Mouse (Mus musculus) embryonic facial prominence, embryonic 11.5 days (tissue): ENCODE measurements at regions not wholly inside any gene's neighbourhood (a gene's known extent, or its start where the extent isn't known, plus 50 kb on each side); places are given as distances from the start of the nearest gene placed in this dataset.
A peak's percentile ranks its signal among the peaks of the same experiment; 100 is the strongest.

ENCODE experiments used
- ATAC-seq: fragments of 200-750 bp; cut with Nextera tagmentation; replicated peaks from 2 replicates; pipeline ENCODE4 v1.8.0; 2017; ENCODE audit warnings: low read depth; ENCODE audit not compliant: insufficient number of reproducible peaks, low FRiP score, low TSS enrichment
- DNase-seq: peaks from one replicate; pipeline ENCODE4 v3.0.0-alpha.2; 2015; ENCODE audit warnings: low spot score
- H3K27ac ChIP-seq: fragments of 300-500 bp; sonication (generic); replicated peaks from 2 replicates; pipeline ENCODE4 v1.5.1; 2014; ENCODE audit warnings: mild to moderate bottlenecking, low read depth, low read length, control low read depth
- H3K27me3 ChIP-seq: fragments of 300-500 bp; sonication (generic); 2 replicates; pipeline ENCODE4 v1.6.1; 2014; ENCODE audit warnings: mild to moderate bottlenecking, low read length, moderate library complexity, mixed read lengths; ENCODE audit not compliant: control insufficient read depth, insufficient read depth
- H3K36me3 ChIP-seq: fragments of 300-500 bp; sonication (generic); replicated peaks from 2 replicates; pipeline ENCODE4 v1.6.1; 2014; ENCODE audit warnings: low read depth, mild to moderate bottlenecking, low read length, moderate library complexity, mixed read lengths; ENCODE audit not compliant: control insufficient read depth, insufficient read depth
- H3K4me1 ChIP-seq: fragments of 300-500 bp; sonication (generic); 2 replicates; pipeline ENCODE4 v1.6.1; 2014; ENCODE audit warnings: low read length, mixed read lengths; ENCODE audit not compliant: control insufficient read depth, insufficient read depth
- H3K4me2 ChIP-seq: fragments of 300-500 bp; sonication (generic); 2 replicates; pipeline ENCODE4 v1.6.1; 2014; ENCODE audit warnings: low read depth, mild to moderate bottlenecking, control low read depth, low read length, moderate library complexity
- H3K4me3 ChIP-seq: fragments of 300-500 bp; sonication (generic); 2 replicates; pipeline ENCODE4 v1.5.1; 2014; ENCODE audit warnings: low read depth, low read length, control low read depth
- H3K9ac ChIP-seq: fragments of 300-500 bp; sonication (generic); replicated peaks from 2 replicates; pipeline ENCODE4 v1.6.1; 2014; ENCODE audit warnings: mild to moderate bottlenecking, control low read depth, low read length
- H3K9me3 ChIP-seq: fragments of 300-500 bp; sonication (generic); replicated peaks from 2 replicates; pipeline ENCODE4 v1.6.1; 2016; ENCODE audit warnings: mild to moderate bottlenecking, low read length, inconsistent platforms, mixed read lengths; ENCODE audit not compliant: control insufficient read depth
- WGBS: fragments of 180-500 bp; shearing (Covaris S2); extraction: QIAGEN DNeasy Blood & Tissue Kit; methylation state at CpG from one replicate; pipeline ENCODE4 v1.1.7; 2014; 5-methylcytosine and 5-hydroxymethylcytosine counted together

DNA sequence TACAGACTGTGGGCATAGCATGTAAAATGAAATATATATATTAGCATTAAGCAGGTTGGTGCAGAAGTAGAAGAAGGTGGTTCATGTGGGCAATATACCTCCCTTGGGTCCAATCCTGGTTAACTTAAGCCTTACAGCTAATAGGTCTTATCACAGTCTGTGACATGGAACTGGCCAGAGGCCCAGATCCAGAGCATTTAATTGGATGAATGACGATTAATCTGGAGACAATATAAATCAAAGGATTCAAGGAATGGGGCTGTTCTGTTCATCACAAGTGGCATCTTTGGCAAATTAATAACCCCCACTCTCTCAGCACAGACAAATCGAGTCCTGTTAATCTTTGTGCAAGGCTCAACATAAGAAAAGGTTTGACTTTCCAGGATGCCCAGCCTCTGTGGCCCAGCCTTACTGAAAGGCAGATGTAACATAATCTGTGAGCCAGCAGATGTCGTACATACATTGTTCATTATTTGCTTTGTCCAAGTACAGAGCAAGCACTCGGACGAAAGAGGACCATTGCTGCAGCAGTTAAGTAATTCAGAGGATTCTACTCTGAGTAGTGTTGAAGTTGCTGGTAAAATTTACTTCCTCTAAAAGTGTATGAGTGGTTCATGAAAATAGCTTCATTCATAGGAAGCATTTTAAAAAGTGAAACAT is 2073.2 kb downstream of the 9330182O14Rik start:
- Histone ChIP-seq H3K4me1 (no peaks in the 10 kb centered on the region), H3K9ac (no peak overlapping the region), H3K4me2 (no peak overlapping the region), H3K27ac (no peak overlapping the region), H3K4me3 (no peak overlapping the region), H3K36me3 (no peaks in the 10 kb centered on the region), H3K9me3 (no peaks in the 10 kb centered on the region), H3K27me3 (no peaks in the 10 kb centered on the region)
- 56% methylated on average over 5 of the region's 5 CpGs for WGBS
- DNase-seq = peak; percentile 37
- no peak for ATAC-seq

DNA sequence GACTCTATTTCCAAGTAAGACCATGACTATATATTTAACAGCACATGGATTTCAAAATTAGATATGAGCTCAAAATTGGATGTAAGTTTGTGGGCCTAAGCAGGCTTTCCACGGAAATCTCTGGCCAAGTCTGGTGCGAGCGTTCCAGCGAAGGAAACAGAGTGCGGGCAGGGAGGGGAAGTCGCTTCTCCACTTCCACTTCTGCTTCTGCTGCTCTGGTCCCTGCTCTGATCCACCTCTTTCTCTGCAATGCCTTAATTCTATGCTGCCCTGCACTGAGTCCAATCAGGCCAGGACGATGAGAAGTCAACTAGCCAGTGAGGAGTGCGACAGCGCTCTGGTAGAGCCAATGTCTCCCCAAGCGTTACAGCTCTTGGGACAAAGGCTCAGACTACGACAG is 2085.3 kb downstream of the 9330182O14Rik start:
- no peak overlapping the region for H3K27ac ChIP-seq
- no peaks in the 10 kb centered on the region for H3K36me3 ChIP-seq
- ATAC-seq (no peak), DNase-seq (no peak)
- H3K27me3 ChIP-seq = no peaks in the 10 kb centered on the region
- H3K4me2 ChIP-seq = no peak overlapping the region
- H3K4me3 ChIP-seq = no peak overlapping the region
- H3K4me1 ChIP-seq = no peaks in the 10 kb centered on the region
- no peaks in the 10 kb centered on the region for H3K9me3 ChIP-seq
- H3K9ac ChIP-seq = no peak overlapping the region
- 90% methylated on average over 11 of the region's 11 CpGs for WGBS

DNA sequence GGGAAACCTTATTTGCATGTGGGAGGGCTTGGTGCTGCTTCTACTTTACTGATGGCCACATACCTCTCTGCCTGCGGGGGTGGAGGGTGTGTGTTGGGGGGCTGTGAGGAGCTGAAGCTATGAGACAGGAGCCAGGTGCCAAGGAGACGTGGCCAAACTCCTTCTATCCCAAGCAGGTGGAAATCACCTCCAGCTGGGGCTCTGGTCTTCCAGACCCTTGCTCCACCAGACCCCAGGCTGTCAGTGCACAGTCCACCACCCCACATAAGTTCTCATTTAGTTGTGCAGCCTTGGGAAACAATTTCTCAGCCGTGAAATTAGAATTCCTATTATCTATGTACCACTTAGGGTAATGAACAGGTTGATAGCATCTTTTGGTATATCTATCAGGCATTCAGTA is 2085.8 kb downstream of the 9330182O14Rik start:
- ATAC-seq (no peak), DNase-seq (no peak)
- H3K4me3 ChIP-seq = no peak overlapping the region
- WGBS = 74% methylated on average over 3 of the region's 3 CpGs
- no peaks in the 10 kb centered on the region for H3K4me1 ChIP-seq
- no peaks in the 10 kb centered on the region for H3K36me3 ChIP-seq
- no peaks in the 10 kb centered on the region for H3K9me3 ChIP-seq
- no peak overlapping the region for H3K9ac ChIP-seq
- no peak overlapping the region for H3K4me2 ChIP-seq
- H3K27me3 ChIP-seq = no peaks in the 10 kb centered on the region
- H3K27ac ChIP-seq = no peak overlapping the region

DNA sequence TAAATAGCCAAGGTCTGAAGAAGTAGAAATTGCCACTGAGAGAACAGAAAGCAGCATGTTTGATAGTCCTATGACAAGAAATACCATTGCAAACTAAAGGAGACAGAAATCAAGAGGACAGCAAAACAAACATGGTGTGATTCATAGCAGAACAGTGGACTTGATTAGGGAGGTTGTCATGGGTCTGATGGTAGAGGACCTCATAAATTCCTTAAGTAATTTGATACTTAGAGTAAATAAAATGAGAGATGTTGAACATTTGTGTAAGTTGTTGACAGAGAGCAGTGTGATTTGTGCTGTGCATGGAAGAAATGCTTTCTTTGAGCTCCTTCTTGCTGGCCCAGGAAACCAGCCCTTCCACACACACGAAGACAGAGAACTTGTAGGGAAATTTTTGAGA is 2090.8 kb downstream of the 9330182O14Rik start:
- Histone ChIP-seq H3K27me3 (no peaks in the 10 kb centered on the region), H3K9me3 (no peaks in the 10 kb centered on the region), H3K4me1 (no peaks in the 10 kb centered on the region), H3K27ac (no peak overlapping the region), H3K36me3 (no peaks in the 10 kb centered on the region), H3K4me2 (no peak overlapping the region), H3K4me3 (no peak overlapping the region), H3K9ac (no peak overlapping the region)
- 45% methylated on average over 1 of the region's 1 CpGs for WGBS
- ATAC-seq (no peak), DNase-seq (no peak)

DNA sequence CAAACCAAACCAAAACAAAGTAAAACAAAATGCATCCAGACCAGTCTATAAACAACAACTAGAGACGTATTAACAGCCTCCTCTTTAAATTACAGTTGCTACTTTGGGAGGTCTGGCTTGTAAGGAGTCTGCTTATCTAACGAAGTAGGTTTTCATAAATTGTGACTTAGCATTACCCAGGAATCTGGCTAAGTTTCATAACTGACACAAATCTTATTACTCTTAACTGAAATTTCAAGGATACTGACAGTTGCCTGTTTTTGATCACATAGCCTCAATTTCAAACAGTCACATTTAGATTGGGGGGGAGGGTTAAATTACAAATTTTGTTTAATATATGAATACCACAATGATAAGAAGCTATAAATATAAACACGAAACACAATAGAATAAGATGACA is 2097.5 kb downstream of the 9330182O14Rik start:
- H3K4me1 ChIP-seq = no peaks in the 10 kb centered on the region
- H3K27me3 ChIP-seq = no peaks in the 10 kb centered on the region
- 83% methylated on average over 3 of the region's 3 CpGs for WGBS
- DNase-seq = no peak
- H3K4me2 ChIP-seq = no peak overlapping the region
- no peak overlapping the region for H3K27ac ChIP-seq
- no peak for ATAC-seq
- no peaks in the 10 kb centered on the region for H3K36me3 ChIP-seq
- H3K9ac ChIP-seq = no peak overlapping the region
- no peak overlapping the region for H3K4me3 ChIP-seq
- H3K9me3 ChIP-seq = no peaks in the 10 kb centered on the region

DNA sequence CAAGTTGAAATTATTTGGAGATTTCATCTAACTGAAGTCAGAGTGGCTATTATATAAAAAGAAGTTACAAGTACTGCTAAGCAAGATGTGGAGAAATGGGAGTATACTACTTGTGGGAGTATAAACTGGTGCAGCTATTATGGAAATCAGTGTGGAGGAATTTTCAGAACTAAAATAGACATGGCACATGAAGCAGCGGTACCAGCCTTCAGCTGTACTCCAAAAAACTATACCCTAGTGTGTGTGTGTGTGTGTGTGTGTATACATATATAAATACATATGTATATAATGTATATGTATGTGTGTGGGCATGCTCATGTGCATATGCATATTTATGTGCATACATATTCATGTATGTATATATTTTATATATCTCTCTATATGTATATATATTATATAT is 2112.6 kb downstream of the 9330182O14Rik start:
- WGBS = 97% methylated on average over 1 of the region's 1 CpGs
- Histone ChIP-seq H3K4me1 (no peaks in the 10 kb centered on the region), H3K4me2 (no peak overlapping the region), H3K9me3 (no peaks in the 10 kb centered on the region), H3K27me3 (no peaks in the 10 kb centered on the region), H3K9ac (no peak overlapping the region), H3K27ac (no peak overlapping the region), H3K4me3 (no peak overlapping the region), H3K36me3 (no peaks in the 10 kb centered on the region)
- ATAC-seq (no peak), DNase-seq (no peak)

DNA sequence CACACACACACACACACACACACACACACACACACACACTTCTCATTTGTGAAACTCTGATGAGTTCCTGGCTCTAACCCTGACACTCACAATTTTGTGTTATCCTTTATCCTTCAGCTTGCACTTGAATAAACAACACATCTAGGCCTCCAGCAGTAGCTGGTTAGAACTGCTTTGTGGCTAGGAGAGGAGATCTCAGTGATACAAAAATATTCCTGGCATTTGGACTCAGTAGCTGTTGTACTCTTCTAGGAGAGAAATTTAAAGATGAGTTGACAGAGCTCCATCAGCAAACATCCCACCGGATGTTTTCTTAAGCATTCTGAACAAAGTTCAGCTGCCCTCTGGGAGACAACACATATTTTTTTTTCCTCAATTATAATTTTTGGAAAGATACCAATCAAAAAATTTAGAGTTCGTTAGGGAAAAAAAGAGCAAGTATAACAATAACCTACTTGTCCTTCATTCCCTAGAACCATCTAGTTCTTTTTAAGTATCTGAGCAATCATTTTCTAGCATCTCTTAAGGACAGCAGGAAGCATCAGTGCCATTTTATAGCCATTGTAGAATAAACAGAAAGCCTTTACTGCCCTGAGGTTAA is 2118.7 kb downstream of the 9330182O14Rik start:
- Histone ChIP-seq H3K9me3 (no peaks in the 10 kb centered on the region), H3K9ac (no peak overlapping the region), H3K4me3 (no peak overlapping the region), H3K36me3 (no peaks in the 10 kb centered on the region), H3K4me1 (no peaks in the 10 kb centered on the region), H3K4me2 (no peak overlapping the region), H3K27ac (no peak overlapping the region), H3K27me3 (no peaks in the 10 kb centered on the region)
- 75% methylated on average over 2 of the region's 2 CpGs for WGBS
- DNase-seq (no peak), ATAC-seq (no peak)

DNA sequence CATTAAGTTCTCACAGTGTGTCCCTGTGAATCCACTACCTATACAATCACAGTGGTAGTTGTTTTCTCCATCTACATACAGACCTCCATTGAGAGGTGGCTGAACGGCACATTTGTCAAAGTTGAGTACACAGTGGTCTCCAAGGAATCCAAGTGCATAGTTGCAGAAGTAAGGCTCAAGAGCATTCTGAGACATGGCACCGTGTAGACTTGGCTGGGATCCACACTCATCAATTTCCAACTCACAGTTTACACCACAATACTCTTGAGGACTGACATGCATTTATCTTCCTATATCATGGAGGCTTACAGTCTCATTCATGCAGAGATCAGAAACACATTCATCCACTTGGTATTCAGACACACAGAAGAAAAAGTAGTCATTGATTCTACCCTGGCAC is 2122.2 kb downstream of the 9330182O14Rik start:
- WGBS = 92% methylated on average over 2 of the region's 2 CpGs
- ATAC-seq (no peak), DNase-seq (no peak)
- Histone ChIP-seq H3K4me1 (no peaks in the 10 kb centered on the region), H3K27ac (no peak overlapping the region), H3K9ac (no peak overlapping the region), H3K4me2 (no peak overlapping the region), H3K36me3 (no peaks in the 10 kb centered on the region), H3K4me3 (no peak overlapping the region), H3K27me3 (no peaks in the 10 kb centered on the region), H3K9me3 (no peaks in the 10 kb centered on the region)
